Mouse (Mus musculus): ENCODE data around the gene Cdc42ep1. TPM values are rescaled to one million over a fixed set of nuclear protein-coding genes. Genes with fewer than 3 reads are reported as not detected.

Cdc42ep1 gene
- 40.4 TPM for polyA plus RNA-seq (2014; fragmentation: Illumina TruSeq; extraction: RNeasy Lipid Tissue Mini Kit (QIAGEN cat#74804); ENCODE audit: low read depth, low replicate concordance)

GRCm38 (mm10) chr15:78842371-78843163, at the start of gene Cdc42ep1:
TSS of gene Cdc42ep1 (plus strand) at chr15:78842624.

GRCm38 (mm10) chr15:78802776-78803391, 39.5 kb upstream of the Cdc42ep1 start, which contains the start of gene Card10:
TSS of gene Card10 (minus strand) at chr15:78803042.

DNA sequence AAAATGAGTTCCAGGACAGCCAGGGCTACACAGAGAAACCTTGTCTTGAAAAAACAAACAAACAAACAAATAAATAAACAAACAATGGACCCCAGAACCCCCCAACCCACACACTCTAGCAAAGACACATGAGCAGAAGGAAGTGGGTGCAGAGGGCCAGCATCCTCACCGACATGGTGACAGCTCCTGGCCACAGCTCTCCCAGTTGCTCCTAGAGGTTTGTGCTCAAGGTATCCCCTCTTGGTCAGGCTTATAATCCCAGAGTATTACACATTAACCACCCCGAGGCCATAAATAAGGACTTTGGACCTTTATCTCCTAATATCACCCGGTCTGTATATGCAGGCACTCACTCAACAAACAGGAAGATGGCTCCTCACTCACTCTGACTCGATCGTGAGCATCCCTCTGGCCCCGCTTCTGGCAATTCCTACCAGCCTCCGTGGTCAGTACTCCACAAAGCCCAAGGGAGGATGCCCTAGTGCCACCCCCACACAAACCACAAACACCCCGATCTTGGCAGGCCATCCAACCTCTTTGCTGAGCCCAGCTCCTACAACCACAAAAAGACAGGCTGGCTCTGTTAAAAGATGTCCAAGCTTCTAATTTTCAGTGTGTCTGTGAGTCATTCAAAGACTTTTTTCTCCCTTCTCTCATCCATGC, 13.0 kb downstream of the Cdc42ep1 start, which contains the start of gene Lgals2:
TSS of gene Lgals2 (minus strand) at position 227 of the 663 bp plus-strand sequence.

DNA sequence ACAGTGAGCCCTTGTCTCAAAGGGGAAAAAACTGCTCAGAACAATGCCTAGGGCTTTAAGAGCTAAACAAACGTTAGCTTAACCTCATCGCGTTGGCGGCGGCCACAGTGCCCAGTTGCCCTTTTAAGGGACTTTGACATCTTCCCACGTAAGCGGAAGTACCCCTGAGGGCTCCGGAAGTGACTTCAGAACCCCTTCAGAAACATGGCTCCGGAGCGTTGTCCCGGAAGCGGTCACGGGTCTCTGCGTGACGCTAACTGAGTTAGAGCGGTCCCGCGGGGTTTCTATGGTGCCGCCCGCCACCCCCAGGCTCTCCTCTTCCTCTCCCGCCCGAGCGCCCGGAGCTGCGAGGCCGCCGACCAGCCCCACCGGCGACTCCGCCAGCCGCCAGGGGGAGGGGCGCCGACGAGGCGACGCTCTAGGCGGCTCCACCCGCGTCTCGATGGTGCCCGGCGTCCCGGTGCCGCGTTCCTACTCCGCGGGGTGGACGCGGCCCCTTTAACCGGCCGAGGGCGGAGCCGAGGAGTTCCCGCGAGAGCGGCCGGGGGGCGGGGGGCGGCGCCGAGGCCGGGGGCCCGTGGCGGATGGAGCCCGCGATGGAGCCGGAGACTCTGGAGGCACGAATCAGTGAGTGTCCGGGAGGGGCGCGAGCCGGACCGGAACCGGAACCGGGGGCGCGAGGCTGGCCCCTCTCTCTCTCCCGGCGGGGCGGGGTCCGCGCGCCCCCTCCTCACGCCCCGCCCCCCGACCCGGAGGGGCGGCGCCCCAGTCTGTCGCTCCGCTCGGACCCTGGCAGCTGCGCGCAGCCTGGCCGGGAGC, 34.8 kb downstream of the Cdc42ep1 start, which contains the start of gene Gga1:
TSS of gene Gga1 (plus strand) at position 200 of the 819 bp plus-strand sequence.

GRCm38 (mm10) chr15:78899409-78899739, 57.0 kb downstream of the Cdc42ep1 start, which contains the start of gene Gm49510:
TSS of gene Gm49510 (plus strand) at chr15:78899667.

DNA sequence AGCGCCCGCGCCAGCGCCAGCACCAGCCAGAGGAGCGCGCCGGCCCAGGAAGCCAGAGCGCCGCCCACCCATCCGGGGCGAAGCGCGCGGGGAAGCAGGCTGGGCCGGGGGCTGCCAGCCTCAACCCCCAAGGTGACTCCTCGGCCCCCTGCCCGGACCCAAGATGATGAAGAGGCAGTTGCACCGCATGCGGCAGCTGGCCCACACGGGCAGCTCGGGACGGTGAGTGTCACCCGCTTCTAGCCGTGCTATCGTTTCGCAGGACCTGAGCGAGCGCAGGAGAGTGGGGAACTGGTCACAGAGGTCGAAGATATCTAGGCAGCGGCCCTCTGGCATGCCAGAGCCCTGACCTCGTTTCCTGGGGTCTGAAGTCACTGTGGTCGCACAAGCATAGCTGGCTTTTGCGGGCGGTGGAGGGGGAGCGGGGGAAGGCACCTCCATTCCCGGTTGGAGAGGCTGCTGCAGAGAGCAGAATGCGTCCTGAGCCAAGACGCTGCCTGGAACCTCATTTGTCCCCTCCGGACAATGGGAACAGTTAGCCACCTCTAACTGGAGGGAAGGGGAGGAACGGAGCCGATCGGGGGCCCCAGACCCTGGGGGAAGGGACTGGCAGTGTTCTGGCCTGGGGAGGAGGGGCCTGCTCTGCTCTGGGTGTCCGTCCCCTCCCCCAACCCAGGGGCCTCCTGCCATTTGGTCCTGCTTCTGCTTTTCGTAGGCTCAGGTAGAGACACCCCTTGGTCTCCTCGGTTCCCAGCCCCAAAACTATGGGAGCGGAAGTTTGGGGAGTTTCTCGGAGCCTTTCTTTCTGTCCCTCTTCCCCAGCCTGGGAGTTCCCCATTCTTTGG, 57.5 kb downstream of the Cdc42ep1 start, which contains the start of gene Sh3bp1:
TSS of gene Sh3bp1 (plus strand) at position 29 of the 845 bp plus-strand sequence.

Other genes with a start within 250 kb of the Cdc42ep1 start
- 8.0 TPM for gene Cyth4, start 245.6 kb upstream of the Cdc42ep1 start, polyA plus RNA-seq (2014; fragmentation: Illumina TruSeq; extraction: RNeasy Lipid Tissue Mini Kit (QIAGEN cat#74804); ENCODE audit: low read depth, low replicate concordance)
- 0.37 TPM for gene Elfn2, start 123.9 kb upstream of the Cdc42ep1 start, polyA plus RNA-seq (2014; fragmentation: Illumina TruSeq; extraction: RNeasy Lipid Tissue Mini Kit (QIAGEN cat#74804); ENCODE audit: low read depth, low replicate concordance)
- 7.1 TPM for gene Mfng, start 69.1 kb upstream of the Cdc42ep1 start, polyA plus RNA-seq (2014; fragmentation: Illumina TruSeq; extraction: RNeasy Lipid Tissue Mini Kit (QIAGEN cat#74804); ENCODE audit: low read depth, low replicate concordance)
- gene Card10, start 39.6 kb upstream of the Cdc42ep1 start, polyA plus RNA-seq (2014; fragmentation: Illumina TruSeq; extraction: RNeasy Lipid Tissue Mini Kit (QIAGEN cat#74804); ENCODE audit: low read depth, low replicate concordance): 15.5 TPM
- not detected for gene Lgals2, start 12.9 kb downstream of the Cdc42ep1 start, polyA plus RNA-seq (2014; fragmentation: Illumina TruSeq; extraction: RNeasy Lipid Tissue Mini Kit (QIAGEN cat#74804); ENCODE audit: low read depth, low replicate concordance)
- 46.3 TPM for gene Gga1, start 34.6 kb downstream of the Cdc42ep1 start, polyA plus RNA-seq (2014; fragmentation: Illumina TruSeq; extraction: RNeasy Lipid Tissue Mini Kit (QIAGEN cat#74804); ENCODE audit: low read depth, low replicate concordance)
- not detected for gene Gm49510, start 57.0 kb downstream of the Cdc42ep1 start, polyA plus RNA-seq (2014; fragmentation: Illumina TruSeq; extraction: RNeasy Lipid Tissue Mini Kit (QIAGEN cat#74804); ENCODE audit: low read depth, low replicate concordance)
- 6.5 TPM for gene Sh3bp1, start 57.1 kb downstream of the Cdc42ep1 start, polyA plus RNA-seq (2014; fragmentation: Illumina TruSeq; extraction: RNeasy Lipid Tissue Mini Kit (QIAGEN cat#74804); ENCODE audit: low read depth, low replicate concordance)
- 1.4 TPM for gene Pdxp, start 71.3 kb downstream of the Cdc42ep1 start, polyA plus RNA-seq (2014; fragmentation: Illumina TruSeq; extraction: RNeasy Lipid Tissue Mini Kit (QIAGEN cat#74804); ENCODE audit: low read depth, low replicate concordance)
- 353 TPM for gene Lgals1, start 84.1 kb downstream of the Cdc42ep1 start, polyA plus RNA-seq (2014; fragmentation: Illumina TruSeq; extraction: RNeasy Lipid Tissue Mini Kit (QIAGEN cat#74804); ENCODE audit: low read depth, low replicate concordance)
- 15.1 TPM for gene Nol12, start 92.3 kb downstream of the Cdc42ep1 start, polyA plus RNA-seq (2014; fragmentation: Illumina TruSeq; extraction: RNeasy Lipid Tissue Mini Kit (QIAGEN cat#74804); ENCODE audit: low read depth, low replicate concordance)
- 17.8 TPM for gene Triobp, start 105.1 kb downstream of the Cdc42ep1 start, polyA plus RNA-seq (2014; fragmentation: Illumina TruSeq; extraction: RNeasy Lipid Tissue Mini Kit (QIAGEN cat#74804); ENCODE audit: low read depth, low replicate concordance)
- 135 TPM for gene H1f0, start 185.8 kb downstream of the Cdc42ep1 start, polyA plus RNA-seq (2014; fragmentation: Illumina TruSeq; extraction: RNeasy Lipid Tissue Mini Kit (QIAGEN cat#74804); ENCODE audit: low read depth, low replicate concordance)
- not detected for gene Galr3, start 199.3 kb downstream of the Cdc42ep1 start, polyA plus RNA-seq (2014; fragmentation: Illumina TruSeq; extraction: RNeasy Lipid Tissue Mini Kit (QIAGEN cat#74804); ENCODE audit: low read depth, low replicate concordance)
- 9.2 TPM for gene Ankrd54, start 220.3 kb downstream of the Cdc42ep1 start, polyA plus RNA-seq (2014; fragmentation: Illumina TruSeq; extraction: RNeasy Lipid Tissue Mini Kit (QIAGEN cat#74804); ENCODE audit: low read depth, low replicate concordance)
- gene Eif3l, start 232.6 kb downstream of the Cdc42ep1 start, polyA plus RNA-seq (2014; fragmentation: Illumina TruSeq; extraction: RNeasy Lipid Tissue Mini Kit (QIAGEN cat#74804); ENCODE audit: low read depth, low replicate concordance): 76.7 TPM

Measured in heart, adult 10 weeks (tissue).